Mouse (Mus musculus) lung, postnatal 36 days (tissue): Measurements from ENCODE around the gene Rnf128.
"Not testable (repeated sequence)": the region's sequence is repeated elsewhere in the genome, so short reads cannot be mapped to it uniquely, and the experiment has no call there.

ENCODE experiments used
- DNase-seq: peaks from one replicate; pipeline ENCODE4 v3.0.0; 2022; ENCODE audit warnings: mixed read lengths

Gene Rnf128

GRCm38 (mm10) chrX:139562925-139563461 lies at the start of gene Rnf128:
Rnf128 (plus strand) TSS chrX:139563316.
- peak; percentile 22 for DNase-seq

- no peak for DNase-seq
Measured at GRCm38 (mm10) chrX:139516156-139516555, 47.0 kb upstream of the Rnf128 start.

- no peak for DNase-seq
Measured at GRCm38 (mm10) chrX:139519251-139519650, 43.9 kb upstream of the Rnf128 start.

- DNase-seq: peak; percentile 18
Measured at GRCm38 (mm10) chrX:139524303-139525091, 38.6 kb upstream of the Rnf128 start.

GRCm38 (mm10) chrX:139525724-139526123 lies 37.4 kb upstream of the Rnf128 start:
- DNase-seq: no peak

- DNase-seq: no peak
Measured at GRCm38 (mm10) chrX:139526984-139527383, 36.1 kb upstream of the Rnf128 start.

GRCm38 (mm10) chrX:139529678-139530077 lies 33.4 kb upstream of the Rnf128 start:
- DNase-seq: no peak

- DNase-seq: no peak
Measured at GRCm38 (mm10) chrX:139532293-139532692, 30.8 kb upstream of the Rnf128 start.

- no peak for DNase-seq
Measured at GRCm38 (mm10) chrX:139537641-139538397, 25.3 kb upstream of the Rnf128 start.

GRCm38 (mm10) chrX:139543726-139544125 lies 19.4 kb upstream of the Rnf128 start:
- no peak for DNase-seq

- peak; percentile 34 for DNase-seq
Measured at GRCm38 (mm10) chrX:139550456-139550855, 12.7 kb upstream of the Rnf128 start.

- peak; percentile 5 for DNase-seq
Measured at GRCm38 (mm10) chrX:139552090-139552489, 11.0 kb upstream of the Rnf128 start.

- no peak for DNase-seq
Measured at GRCm38 (mm10) chrX:139562255-139562924, 726 bp upstream of the Rnf128 start.

GRCm38 (mm10) chrX:139570054-139570453 lies 6.9 kb downstream of the Rnf128 start:
- DNase-seq: no peak

GRCm38 (mm10) chrX:139578649-139579278 lies 15.6 kb downstream of the Rnf128 start:
- no peak for DNase-seq

GRCm38 (mm10) chrX:139583616-139584015 lies 20.5 kb downstream of the Rnf128 start:
- no peak for DNase-seq

GRCm38 (mm10) chrX:139586676-139587075 lies 23.6 kb downstream of the Rnf128 start:
- not testable (repeated sequence) for DNase-seq

GRCm38 (mm10) chrX:139596404-139596803 lies 33.3 kb downstream of the Rnf128 start:
- DNase-seq: no peak

GRCm38 (mm10) chrX:139610033-139610764 lies 47.1 kb downstream of the Rnf128 start:
- peak; percentile 68 for DNase-seq

- no peak for DNase-seq
Measured at GRCm38 (mm10) chrX:139610765-139611300, 47.7 kb downstream of the Rnf128 start.

- no peak for DNase-seq
Measured at GRCm38 (mm10) chrX:139614761-139615160, 51.6 kb downstream of the Rnf128 start.

GRCm38 (mm10) chrX:139622071-139622470 lies 59.0 kb downstream of the Rnf128 start:
- DNase-seq: no peak
